Comparison of ENCODE assay signal across 17 mouse cellular contexts in genomic region chrX:151643386-151643785, GRCm38 (mm10).
"Had no signal": no experiment of that assay in that cellular context is flagged by ENCODE, and none has a peak within 500 bp of the region (broad histone marks: within the 10 kb centered on the region; RNA-seq: fewer than 3 reads in every experiment).

No protein-coding gene starts in this region.

- H3K27ac ChIP-seq: lung, embryonic 15.5 days; macrophage; midbrain, embryonic 13.5 days; midbrain, embryonic 15.5 days; neural tube, embryonic 12.5 days had no signal

- H3K4me3 ChIP-seq: lung, embryonic 15.5 days; megakaryocyte, embryonic 14.5 days; midbrain, embryonic 13.5 days; midbrain, embryonic 15.5 days; neural tube, embryonic 12.5 days had no signal

- H3K36me3 ChIP-seq: lung, embryonic 15.5 days; midbrain, embryonic 13.5 days; midbrain, embryonic 15.5 days; neural tube, embryonic 12.5 days had no signal

- DNase-seq: liver, postnatal 0 days; lung, adult 2 months; lung, postnatal 14 days; lung, postnatal 36 days; right cerebral cortex, postnatal 14 days; spleen, adult 18-20 months; thymus, adult 18-20 months; thymus, postnatal 14 days; thymus, postnatal 36 days had no signal

- H3K4me2 ChIP-seq: lung, embryonic 15.5 days; midbrain, embryonic 11.5 days; midbrain, embryonic 13.5 days; midbrain, embryonic 15.5 days; neural tube, embryonic 12.5 days had no signal

- H3K4me1 ChIP-seq: lung, embryonic 15.5 days; midbrain, embryonic 13.5 days; midbrain, embryonic 15.5 days; neural tube, embryonic 12.5 days had no signal

- ATAC-seq: liver, postnatal 0 days; lung, postnatal 0 days; midbrain, embryonic 13.5 days; midbrain, embryonic 15.5 days had no signal

- H3K9me3 ChIP-seq: lung, embryonic 15.5 days; megakaryocyte, embryonic 14.5 days; midbrain, embryonic 13.5 days; midbrain, embryonic 15.5 days; neural tube, embryonic 12.5 days had no signal

- H3K9ac ChIP-seq: liver, postnatal 0 days; lung, embryonic 15.5 days; midbrain, embryonic 13.5 days; midbrain, embryonic 15.5 days; neural tube, embryonic 12.5 days had no signal

- H3K27me3 ChIP-seq: lung, embryonic 15.5 days; neural tube, embryonic 12.5 days had no signal
